Mouse (Mus musculus): ENCODE data around the gene Msantd2.
A peak's percentile ranks its signal among the peaks of the same experiment; 100 is the strongest.

The Msantd2 gene

GRCm38 (mm10) chr9:37488611-37489396 is at the start of gene Msantd2:
Gene Msantd2, plus strand, starts transcription at chr9:37489319.
- DNase-seq (ENCODE audit: low spot score), result peak; percentile 86

GRCm38 (mm10) chr9:37452401-37452800 is 36.7 kb upstream of the Msantd2 start:
- no peak for DNase-seq (ENCODE audit: low spot score)

GRCm38 (mm10) chr9:37453328-37453727 is 35.8 kb upstream of the Msantd2 start:
- DNase-seq (ENCODE audit: low spot score), result no peak

GRCm38 (mm10) chr9:37454011-37454492 is 35.1 kb upstream of the Msantd2 start:
- no peak for DNase-seq (ENCODE audit: low spot score)

GRCm38 (mm10) chr9:37454991-37455390 is 34.1 kb upstream of the Msantd2 start:
- no peak for DNase-seq (ENCODE audit: low spot score)

GRCm38 (mm10) chr9:37455868-37456267 is 33.3 kb upstream of the Msantd2 start:
- no peak for DNase-seq (ENCODE audit: low spot score)

- DNase-seq (ENCODE audit: low spot score), result no peak
These were observed 32.6 kb upstream of the Msantd2 start for GRCm38 (mm10) chr9:37456481-37456910.

GRCm38 (mm10) chr9:37457151-37457550 is 32.0 kb upstream of the Msantd2 start:
- no peak for DNase-seq (ENCODE audit: low spot score)

- DNase-seq (ENCODE audit: low spot score), result no peak
These were observed 29.5 kb upstream of the Msantd2 start for GRCm38 (mm10) chr9:37459665-37460042.

GRCm38 (mm10) chr9:37460043-37460960 is 28.8 kb upstream of the Msantd2 start:
- DNase-seq (ENCODE audit: low spot score), result no peak

- DNase-seq (ENCODE audit: low spot score), result no peak
These were observed 28.2 kb upstream of the Msantd2 start for GRCm38 (mm10) chr9:37460961-37461340.

- DNase-seq (ENCODE audit: low spot score), result no peak
These were observed 27.5 kb upstream of the Msantd2 start for GRCm38 (mm10) chr9:37461571-37461970.

- no peak for DNase-seq (ENCODE audit: low spot score)
These were observed 26.4 kb upstream of the Msantd2 start for GRCm38 (mm10) chr9:37462764-37463163.

GRCm38 (mm10) chr9:37473611-37474125 is 15.5 kb upstream of the Msantd2 start:
- no peak for DNase-seq (ENCODE audit: low spot score)

- DNase-seq (ENCODE audit: low spot score), result no peak
These were observed 14.2 kb upstream of the Msantd2 start for GRCm38 (mm10) chr9:37474923-37475322.

- DNase-seq (ENCODE audit: low spot score), result no peak
These were observed 4.0 kb upstream of the Msantd2 start for GRCm38 (mm10) chr9:37485146-37485545.

GRCm38 (mm10) chr9:37488041-37488440 is 1.1 kb upstream of the Msantd2 start:
- no peak for DNase-seq (ENCODE audit: low spot score)

- DNase-seq (ENCODE audit: low spot score), result peak; percentile 29
These were observed 464 bp downstream of the Msantd2 start for GRCm38 (mm10) chr9:37489446-37490120.

- no peak for DNase-seq (ENCODE audit: low spot score)
These were observed 6.6 kb downstream of the Msantd2 start for GRCm38 (mm10) chr9:37495761-37496160.

GRCm38 (mm10) chr9:37496325-37496724 is 7.2 kb downstream of the Msantd2 start:
- no peak for DNase-seq (ENCODE audit: low spot score)

GRCm38 (mm10) chr9:37500201-37500600 is 11.1 kb downstream of the Msantd2 start:
- no peak for DNase-seq (ENCODE audit: low spot score)

GRCm38 (mm10) chr9:37501170-37501569 is 12.1 kb downstream of the Msantd2 start:
- DNase-seq (ENCODE audit: low spot score), result no peak

All from ovary, postnatal 10 days (tissue).